Mouse (Mus musculus) gastrocnemius, postnatal 14 days (tissue): Measurements from ENCODE around the gene Palmd. TPM values are rescaled to one million over a fixed set of nuclear protein-coding genes. Genes with fewer than 3 reads are reported as not detected.
A peak's percentile ranks its signal among the peaks of the same experiment; 100 is the strongest.

Experiments used
- DNase-seq: peaks from one replicate; pipeline ENCODE4 v3.0.0; 2021; ENCODE audit warnings: mixed read lengths
- intact Hi-C: fragments of 180-260 bp; cut with DNase I; formaldehyde crosslinking; loops from one replicate; pipeline ENCODE4 v1.15.1; 2025; ENCODE audit warnings: low total_unique reads
- total RNA-seq, 2 experiments: library from RNA; stranded (reverse); gene quantifications; 2 replicates each; pipeline ENCODE4 v1.2.3; 2021

Gene Palmd
- total RNA-seq, 2 experiments from 2014 or later, result 25.5 to 27.2 TPM

GRCm38 (mm10) chr3:116963213-116963612 lies 5.6 kb downstream of the Palmd start:
- no peak for DNase-seq

GRCm38 (mm10) chr3:116961354-116962142 lies 7.2 kb downstream of the Palmd start:
- intact Hi-C loops, result no loop called here
- no peak for DNase-seq

More at GRCm38 (mm10) chr3:116963213-116963612, 5.6 kb downstream of the Palmd start:
- intact Hi-C loops, result no loop called here

- intact Hi-C loops, result no loop called here
- no peak for DNase-seq
Observed at GRCm38 (mm10) chr3:116960414-116960813, 8.4 kb downstream of the Palmd start.

- no peak for DNase-seq
- intact Hi-C loops, result no loop called here
Observed at GRCm38 (mm10) chr3:116955061-116955460, 13.7 kb downstream of the Palmd start.

- intact Hi-C loops, result no loop called here
- DNase-seq, result no peak
Observed at GRCm38 (mm10) chr3:116953366-116953765, 15.4 kb downstream of the Palmd start.

GRCm38 (mm10) chr3:116952242-116952899 lies 16.4 kb downstream of the Palmd start:
- DNase-seq, result no peak
- intact Hi-C loops, result no loop called here

GRCm38 (mm10) chr3:116951489-116951888 lies 17.3 kb downstream of the Palmd start:
- intact Hi-C loops, result no loop called here
- DNase-seq, result no peak

GRCm38 (mm10) chr3:116950665-116951115 lies 18.1 kb downstream of the Palmd start:
- intact Hi-C loops, result no loop called here
- no peak for DNase-seq

- intact Hi-C loops, result no loop called here
- no peak for DNase-seq
Observed at GRCm38 (mm10) chr3:116946476-116946875, 22.3 kb downstream of the Palmd start.

GRCm38 (mm10) chr3:116943422-116943821 lies 25.4 kb downstream of the Palmd start:
- DNase-seq, result no peak

GRCm38 (mm10) chr3:116942751-116943150 lies 26.0 kb downstream of the Palmd start:
- no peak for DNase-seq
- intact Hi-C loops, result no loop called here

More at GRCm38 (mm10) chr3:116943422-116943821, 25.4 kb downstream of the Palmd start:
- intact Hi-C loops, result no loop called here

- DNase-seq, result no peak
- intact Hi-C loops, result no loop called here
Observed at GRCm38 (mm10) chr3:116941559-116942117, 27.1 kb downstream of the Palmd start.

- DNase-seq, result no peak
- intact Hi-C loops, result no loop called here
Observed at GRCm38 (mm10) chr3:116940804-116941558, 27.8 kb downstream of the Palmd start.

GRCm38 (mm10) chr3:116936934-116937691 lies 31.7 kb downstream of the Palmd start:
- intact Hi-C loops, result no loop called here
- DNase-seq, result no peak

- intact Hi-C loops, result no loop called here
- no peak for DNase-seq
Observed at GRCm38 (mm10) chr3:116933158-116933557, 35.6 kb downstream of the Palmd start.

- peak; percentile 52 for DNase-seq
Observed at GRCm38 (mm10) chr3:116928994-116929393, 39.8 kb downstream of the Palmd start.

GRCm38 (mm10) chr3:116923042-116923441 lies 45.7 kb downstream of the Palmd start:
- intact Hi-C loops, result no loop called here
- no peak for DNase-seq

More at GRCm38 (mm10) chr3:116928994-116929393, 39.8 kb downstream of the Palmd start:
- intact Hi-C loops, result no loop called here

- intact Hi-C loops, result no loop called here
- no peak for DNase-seq
Observed at GRCm38 (mm10) chr3:116921535-116921934, 47.3 kb downstream of the Palmd start.

- DNase-seq, result no peak
- intact Hi-C loops, result loop anchor here (10.0 kb wide), 1 partner anchor 148 kb away; no protein-coding TSS in a partner anchor
Observed at GRCm38 (mm10) chr3:116917016-116917415, 51.8 kb downstream of the Palmd start.
